Comparison of ENCODE assay signal across 17 mouse cellular contexts in the genomic region with DNA sequence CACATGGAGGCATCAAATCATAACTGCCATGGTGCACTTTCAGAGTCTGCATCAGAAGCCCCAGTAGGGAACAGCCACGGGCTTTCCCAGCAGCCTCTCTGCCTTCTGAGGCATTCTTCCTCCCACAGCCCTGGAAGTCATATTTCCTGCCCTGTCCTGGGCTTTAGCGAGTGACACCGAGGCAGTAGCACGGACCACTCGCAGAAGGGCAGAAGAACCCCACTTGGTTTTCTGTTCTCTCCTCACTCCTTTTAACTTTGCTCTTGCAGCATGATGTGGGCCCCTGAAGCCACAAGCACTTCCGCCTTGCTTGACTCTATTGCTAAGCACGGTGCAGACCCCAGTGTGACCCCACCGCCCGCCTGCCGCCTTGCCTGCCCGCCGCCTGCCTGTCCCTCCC.
DNase-seq lines count a peak whose midpoint lies in the region.
"Had no signal": no experiment of that assay in that cellular context is flagged by ENCODE, and none has a peak within 500 bp of the region (broad histone marks: within the 10 kb centered on the region; RNA-seq: fewer than 3 reads in every experiment).

No protein-coding gene starts in this region.

- intact Hi-C loops in heart, postnatal 36 days (cut with DNase I), result no loop called here

- DNase-seq in heart, adult 11 months, result peak; percentile 46
- no peak for DNase-seq in heart, postnatal 36 days
- DNase-seq in ZHBTc4 (ENCODE audit: low read depth, low spot score), result peak; percentile 14
- peak; percentile 67 for DNase-seq in thymus, postnatal 0 days (ENCODE audit: low spot score)
- DNase-seq in thymus, postnatal 4 days, result peak; percentile 68
- no peak for DNase-seq in adrenal gland, adult 18-20 months (ENCODE audit: low spot score in 2 of 2)
- DNase-seq in cerebellum, adult 9-11 months, result no peak
- no peak for DNase-seq in ovary, postnatal 36 days (ENCODE audit: low spot score)
- DNase-seq: adrenal gland, postnatal 25 days; cerebellum, adult 11-12 months; cerebellum, postnatal 10 days; gastrocnemius, postnatal 10 days; kidney, adult 9 months; kidney, postnatal 10 days; layer of hippocampus, adult 9-11 months; lung, embryonic 14.5 days; right cerebral cortex, adult 18-20 months had no signal

Comparison
In these comparisons a context has a peak if more than half of its experiments do, and no peak if none do; other contexts are left out.
1. DNase-seq: peak in heart, adult 11 months (single experiment), ZHBTc4 (single experiment), thymus, postnatal 0 days (single experiment) and thymus, postnatal 4 days (single experiment); none in heart, postnatal 36 days (0 of 2), adrenal gland, adult 18-20 months (0 of 2), cerebellum, adult 9-11 months (single experiment) and ovary, postnatal 36 days (single experiment).